Mouse (Mus musculus): ENCODE measurements around the gene Vmn1r88. TPM values are rescaled to one million over a fixed set of nuclear protein-coding genes. Genes with fewer than 3 reads are reported as not detected.
"Not testable (repeated sequence)": the region's sequence is repeated elsewhere in the genome, so short reads cannot be mapped to it uniquely, and the experiment has no call there.

Gene Vmn1r88
- not detected for polyA plus RNA-seq (2012; fragmentation: generic; extraction: Trizol)

DNA sequence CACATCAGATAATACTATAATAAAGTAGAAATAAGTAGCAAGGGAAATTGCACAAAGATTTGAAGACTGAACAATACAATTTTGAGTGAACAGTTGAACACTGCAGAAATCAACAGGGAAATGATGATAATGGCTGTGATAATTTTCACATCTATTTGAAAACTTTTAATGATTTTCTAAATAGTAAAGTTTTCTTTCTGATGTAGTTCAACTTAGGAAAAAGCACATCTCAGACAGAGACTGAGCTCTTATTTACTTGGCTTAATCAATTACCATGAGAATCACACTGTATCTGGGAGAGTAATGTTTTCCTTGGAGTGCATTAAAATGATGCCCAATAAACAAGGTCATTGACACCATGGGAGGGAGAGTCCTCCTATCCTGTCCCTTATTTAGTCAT lies at the start of gene Vmn1r88:
Vmn1r88 (plus strand) TSS at position 301 of the 400 bp plus-strand sequence.
- H3K27me3 ChIP-seq (ENCODE audit: control insufficient read depth, insufficient read depth, insufficient read length), result no peaks in the 10 kb centered on the region
- no peaks in the 10 kb centered on the region for H3K36me3 ChIP-seq (ENCODE audit: control insufficient read depth, insufficient read depth)
- no peak within 1 kb of the TSS for H3K4me2 ChIP-seq (ENCODE audit: low read depth)
- H3ac ChIP-seq (ENCODE audit: control insufficient read depth, insufficient read length), result no peak within 1 kb of the TSS
- no peak within 1 kb of the TSS for H3K4me3 ChIP-seq
- H3K79me2 ChIP-seq (ENCODE audit: control insufficient read depth, insufficient read depth), result no peaks in the 10 kb centered on the region
- TF ChIP-seq MYOG (IDR thresholded peaks at IDR 0.05; ENCODE audit: control insufficient read depth in 1 of 3, insufficient read depth in 1 of 3, insufficient read length in 2 of 3, low read depth in 2 of 3) (no peak), REST (IDR thresholded peaks at IDR 0.05; ENCODE audit: insufficient read depth, insufficient read length) (no peak), TCF3 (IDR thresholded peaks at IDR 0.05; ENCODE audit: insufficient read length, low read depth) (no peak), USF1 (IDR thresholded peaks at IDR 0.05; ENCODE audit: low read depth) (no peak), CEBPB (IDR thresholded peaks at IDR 0.05; ENCODE audit: insufficient read depth, poor library complexity, severe bottlenecking) (no peak), POLR2AphosphoS2 (IDR thresholded peaks at IDR 0.05; ENCODE audit: insufficient read length, low read depth) (no peak), POLR2A (IDR thresholded peaks at IDR 0.05; ENCODE audit: insufficient read length, low read depth) (no peak), SRF (IDR thresholded peaks at IDR 0.05; ENCODE audit: control insufficient read depth, insufficient read length, low read depth) (no peak), MYOD1 (IDR thresholded peaks at IDR 0.05; ENCODE audit: control insufficient read depth in 1 of 3, insufficient read length in 2 of 3, low read depth in 2 of 3) (no peak), E2F4 (IDR thresholded peaks at IDR 0.05; ENCODE audit: insufficient read depth) (no peak), TCF12 (IDR thresholded peaks at IDR 0.05; ENCODE audit: insufficient read depth, poor library complexity, severe bottlenecking) (no peak), MAX (IDR thresholded peaks at IDR 0.05; ENCODE audit: low read depth) (no peak)

DNA sequence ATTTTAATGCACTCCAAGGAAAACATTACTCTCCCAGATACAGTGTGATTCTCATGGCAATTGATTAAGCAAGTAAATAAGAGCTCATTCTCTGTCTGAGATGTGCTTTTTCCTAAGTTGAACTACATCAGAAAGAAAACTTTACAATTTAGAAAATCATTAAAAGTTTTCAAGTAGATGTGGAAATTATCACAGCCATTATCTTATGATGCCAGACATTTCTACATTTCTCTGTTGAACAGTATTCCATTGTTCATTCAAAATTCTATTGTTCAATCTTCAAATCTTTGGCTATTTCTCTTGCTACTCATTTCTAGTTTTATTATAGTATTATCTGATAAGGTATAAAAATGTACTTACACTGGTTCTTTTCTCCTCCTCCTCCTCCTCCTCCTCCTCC lies 39.6 kb upstream of the Vmn1r88 start, which contains the start of gene Vmn1r86:
Vmn1r86 (minus strand) TSS at position 101 of the 400 bp plus-strand sequence.
- Histone ChIP-seq H3K79me2 (ENCODE audit: control insufficient read depth, insufficient read depth) (no peaks in the 10 kb centered on the region), H3K27me3 (ENCODE audit: control insufficient read depth, insufficient read depth, insufficient read length) (no peaks in the 10 kb centered on the region), H3K36me3 (ENCODE audit: control insufficient read depth, insufficient read depth) (no peaks in the 10 kb centered on the region), H3ac (ENCODE audit: control insufficient read depth, insufficient read length) (no peak within 1 kb of the TSS), H3K4me3 (no peak within 1 kb of the TSS), H3K4me2 (ENCODE audit: low read depth) (no peak within 1 kb of the TSS)
- no peak for TF ChIP-seq USF1 (IDR thresholded peaks at IDR 0.05; ENCODE audit: low read depth)
- no peak for TF ChIP-seq POLR2AphosphoS2 (IDR thresholded peaks at IDR 0.05; ENCODE audit: insufficient read length, low read depth)
- no peak for TF ChIP-seq E2F4 (IDR thresholded peaks at IDR 0.05; ENCODE audit: insufficient read depth)
- no peak for TF ChIP-seq MYOG (IDR thresholded peaks at IDR 0.05; ENCODE audit: control insufficient read depth in 1 of 3, insufficient read depth in 1 of 3, insufficient read length in 2 of 3, low read depth in 2 of 3)
- no peak for TF ChIP-seq REST (IDR thresholded peaks at IDR 0.05; ENCODE audit: insufficient read depth, insufficient read length)
- no peak for TF ChIP-seq MYOD1 (IDR thresholded peaks at IDR 0.05; ENCODE audit: control insufficient read depth in 1 of 3, insufficient read length in 2 of 3, low read depth in 2 of 3)
- no peak for TF ChIP-seq POLR2A (IDR thresholded peaks at IDR 0.05; ENCODE audit: insufficient read length, low read depth)
- TF ChIP-seq TCF3 (IDR thresholded peaks at IDR 0.05; ENCODE audit: insufficient read length, low read depth), result no peak
- no peak for TF ChIP-seq SRF (IDR thresholded peaks at IDR 0.05; ENCODE audit: control insufficient read depth, insufficient read length, low read depth)
- TF ChIP-seq CEBPB (IDR thresholded peaks at IDR 0.05; ENCODE audit: insufficient read depth, poor library complexity, severe bottlenecking), result no peak

DNA sequence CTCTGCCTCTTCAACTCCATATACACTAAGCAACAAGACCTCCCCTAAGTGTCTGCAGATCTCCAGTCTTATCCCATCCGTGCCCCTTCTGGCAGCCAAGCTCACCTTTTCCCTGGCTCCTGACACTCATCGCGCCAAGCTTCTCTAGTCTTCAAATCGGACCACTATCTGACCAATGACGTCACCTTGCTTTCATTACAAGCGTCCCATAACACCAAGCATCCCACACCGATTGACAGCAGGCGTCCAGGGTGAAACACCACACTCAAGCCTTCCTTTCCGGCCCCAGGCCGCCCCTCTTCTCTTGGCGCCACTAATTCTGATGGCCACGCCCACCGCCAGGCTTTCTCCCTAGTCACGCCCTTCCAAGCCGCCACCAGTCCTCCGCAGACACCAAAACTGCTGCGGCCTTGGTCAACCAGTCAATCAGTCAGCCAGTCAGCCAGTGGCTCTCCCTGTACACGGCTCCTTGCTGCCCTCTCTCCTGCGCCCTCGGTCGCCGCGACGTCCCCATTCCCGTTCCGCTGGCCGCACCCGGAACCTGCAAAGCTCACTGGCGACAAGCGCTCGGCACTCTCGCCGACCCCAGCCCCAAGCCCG lies 35.7 kb upstream of the Vmn1r88 start:
- not testable (repeated sequence) for H3K36me3 ChIP-seq (ENCODE audit: control insufficient read depth, insufficient read depth); H3K79me2 ChIP-seq (ENCODE audit: control insufficient read depth, insufficient read depth); H3K27me3 ChIP-seq (ENCODE audit: control insufficient read depth, insufficient read depth, insufficient read length); H3K4me2 ChIP-seq (ENCODE audit: low read depth); H3ac ChIP-seq (ENCODE audit: control insufficient read depth, insufficient read length)
- H3K4me3 ChIP-seq, result peak overlapping the region; percentile 16

DNA sequence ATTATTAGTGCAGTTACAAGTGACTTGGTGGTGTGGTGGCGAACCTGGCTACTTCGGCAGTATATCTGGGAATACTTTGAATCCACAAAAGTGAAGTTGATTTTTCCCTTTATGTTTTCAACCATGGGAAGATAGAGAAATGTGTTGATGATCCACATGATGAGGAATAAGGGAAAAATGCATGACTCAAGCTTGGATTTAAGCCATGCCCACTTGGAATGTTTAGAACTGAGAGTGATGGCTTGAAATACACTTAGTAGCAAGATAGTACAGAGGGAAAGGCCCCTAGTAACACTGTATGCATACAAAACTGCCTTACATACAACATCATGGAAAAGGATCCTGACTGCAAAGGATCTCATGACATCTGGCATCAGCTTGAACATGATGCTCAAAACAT lies 27.5 kb upstream of the Vmn1r88 start:
- Histone ChIP-seq H3K4me3 (no peak overlapping the region), H3K27me3 (ENCODE audit: control insufficient read depth, insufficient read depth, insufficient read length) (no peaks in the 10 kb centered on the region), H3K36me3 (ENCODE audit: control insufficient read depth, insufficient read depth) (no peaks in the 10 kb centered on the region), H3ac (ENCODE audit: control insufficient read depth, insufficient read length) (no peak overlapping the region), H3K4me2 (ENCODE audit: low read depth) (no peak overlapping the region), H3K79me2 (ENCODE audit: control insufficient read depth, insufficient read depth) (no peaks in the 10 kb centered on the region)
- TF ChIP-seq REST (IDR thresholded peaks at IDR 0.05; ENCODE audit: insufficient read depth, insufficient read length) (no peak), SRF (IDR thresholded peaks at IDR 0.05; ENCODE audit: control insufficient read depth, insufficient read length, low read depth) (no peak), TCF3 (IDR thresholded peaks at IDR 0.05; ENCODE audit: insufficient read length, low read depth) (no peak), USF1 (IDR thresholded peaks at IDR 0.05; ENCODE audit: low read depth) (no peak), MYOD1 (IDR thresholded peaks at IDR 0.05; ENCODE audit: control insufficient read depth in 1 of 3, insufficient read length in 2 of 3, low read depth in 2 of 3) (no peak), POLR2A (IDR thresholded peaks at IDR 0.05; ENCODE audit: insufficient read length, low read depth) (no peak), TCF12 (IDR thresholded peaks at IDR 0.05; ENCODE audit: insufficient read depth, poor library complexity, severe bottlenecking) (no peak), POLR2AphosphoS2 (IDR thresholded peaks at IDR 0.05; ENCODE audit: insufficient read length, low read depth) (no peak), MYOG (IDR thresholded peaks at IDR 0.05; ENCODE audit: control insufficient read depth in 1 of 3, insufficient read depth in 1 of 3, insufficient read length in 2 of 3, low read depth in 2 of 3) (no peak), E2F4 (IDR thresholded peaks at IDR 0.05; ENCODE audit: insufficient read depth) (no peak), MAX (IDR thresholded peaks at IDR 0.05; ENCODE audit: low read depth) (no peak), CEBPB (IDR thresholded peaks at IDR 0.05; ENCODE audit: insufficient read depth, poor library complexity, severe bottlenecking) (no peak)

DNA sequence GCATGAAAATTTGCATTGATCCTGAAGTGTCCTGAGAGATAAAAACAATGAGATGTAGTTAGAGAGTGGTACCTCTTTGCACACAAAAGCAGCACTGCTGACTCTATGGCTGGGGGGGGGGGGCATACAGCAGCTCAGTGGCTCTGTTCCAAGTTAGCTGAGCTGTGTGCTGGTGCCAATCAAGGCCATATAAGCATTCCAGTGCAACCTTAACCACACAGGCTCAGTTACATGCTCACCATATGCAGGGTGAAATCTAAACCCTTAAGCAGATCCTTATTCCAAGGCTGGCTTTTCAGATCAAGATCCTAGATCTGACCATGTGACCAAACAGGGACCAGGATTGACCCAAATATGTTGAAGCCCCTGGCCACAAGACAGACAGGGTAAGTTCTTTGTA lies 22.0 kb upstream of the Vmn1r88 start:
- H3ac ChIP-seq (ENCODE audit: control insufficient read depth, insufficient read length), result no peak overlapping the region
- H3K79me2 ChIP-seq (ENCODE audit: control insufficient read depth, insufficient read depth), result no peaks in the 10 kb centered on the region
- no peaks in the 10 kb centered on the region for H3K36me3 ChIP-seq (ENCODE audit: control insufficient read depth, insufficient read depth)
- no peak overlapping the region for H3K4me3 ChIP-seq
- H3K4me2 ChIP-seq (ENCODE audit: low read depth), result no peak overlapping the region
- H3K27me3 ChIP-seq (ENCODE audit: control insufficient read depth, insufficient read depth, insufficient read length), result no peaks in the 10 kb centered on the region
- TF ChIP-seq MYOG (IDR thresholded peaks at IDR 0.05; ENCODE audit: control insufficient read depth in 1 of 3, insufficient read depth in 1 of 3, insufficient read length in 2 of 3, low read depth in 2 of 3) (no peak), TCF12 (IDR thresholded peaks at IDR 0.05; ENCODE audit: insufficient read depth, poor library complexity, severe bottlenecking) (no peak), USF1 (IDR thresholded peaks at IDR 0.05; ENCODE audit: low read depth) (no peak), E2F4 (IDR thresholded peaks at IDR 0.05; ENCODE audit: insufficient read depth) (no peak), CEBPB (IDR thresholded peaks at IDR 0.05; ENCODE audit: insufficient read depth, poor library complexity, severe bottlenecking) (no peak), SRF (IDR thresholded peaks at IDR 0.05; ENCODE audit: control insufficient read depth, insufficient read length, low read depth) (no peak), POLR2AphosphoS2 (IDR thresholded peaks at IDR 0.05; ENCODE audit: insufficient read length, low read depth) (no peak)

Measured in myocyte (in vitro differentiated cells).